Mouse (Mus musculus) small intestine, adult 2 months (tissue): ENCODE measurements around the gene 5730596B20Rik.

Experiments used
- CTCF ChIP-seq: fragments of 200-500 bp; IDR thresholded peaks from 2 replicates; pipeline ENCODE4 v1.5.1; 2012; ENCODE audit warnings: low read depth, mild to moderate bottlenecking, control low read depth, inconsistent platforms, low read length, moderate library complexity, mixed read lengths; ENCODE audit not compliant: insufficient replicate concordance, insufficient read length; ENCODE audit errors: extremely low read depth
- POLR2A ChIP-seq: fragments of 200-500 bp; IDR thresholded peaks from 2 replicates; pipeline ENCODE4 v1.6.1; 2012; ENCODE audit warnings: low read depth, mild to moderate bottlenecking, control low read depth, inconsistent platforms, low read length, moderate library complexity

DNA sequence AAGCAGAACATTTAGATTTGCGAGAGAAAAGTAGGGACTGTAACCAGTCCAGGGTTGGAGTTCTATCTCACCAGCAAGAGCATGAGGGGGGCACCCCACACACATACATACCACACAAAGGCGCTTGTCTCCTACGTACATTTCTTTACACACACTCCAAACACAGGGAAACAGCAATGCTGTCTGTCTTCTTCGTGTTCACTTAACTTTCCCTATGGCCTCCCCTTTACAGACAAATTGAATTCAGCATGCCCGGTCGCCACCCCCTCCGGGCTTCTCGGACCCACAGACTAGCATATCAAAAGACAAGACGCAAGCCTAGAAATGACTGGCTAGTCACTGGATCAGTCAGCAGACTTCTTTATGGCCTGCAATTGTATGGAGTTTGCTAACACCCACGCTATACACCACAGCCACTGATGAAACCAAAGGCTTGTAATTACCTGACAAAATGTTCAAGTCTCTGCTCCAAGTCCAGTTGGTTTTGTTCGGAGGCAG lies 3.0 kb downstream of the 5730596B20Rik start:
- no peak for TF ChIP-seq CTCF
- no peak for TF ChIP-seq POLR2A
